Mouse (Mus musculus) limb, embryonic 10.5 days (tissue): ENCODE measurements around the gene Lamtor1. TPM values are rescaled to one million over a fixed set of nuclear protein-coding genes. Genes with fewer than 3 reads are reported as not detected.
"Not testable (repeated sequence)": the region's sequence is repeated elsewhere in the genome, so short reads cannot be mapped to it uniquely, and the experiment has no call there.

ENCODE experiments used
- DNase-seq: peaks from one replicate; pipeline ENCODE4 v3.0.0-alpha.2; 2017; ENCODE audit warnings: low spot score
- H3K27ac ChIP-seq: fragments of 300-500 bp; sonication (generic); 2 replicates; pipeline ENCODE4 v1.5.1; 2016; ENCODE audit warnings: mild to moderate bottlenecking
- H3K27me3 ChIP-seq: fragments of 300-500 bp; sonication (generic); 2 replicates; pipeline ENCODE4 v1.6.1; 2016; ENCODE audit warnings: low read depth, mild to moderate bottlenecking; ENCODE audit not compliant: poor library complexity, severe bottlenecking
- H3K36me3 ChIP-seq: fragments of 300-500 bp; sonication (generic); 2 replicates; pipeline ENCODE4 v1.6.1; 2016; ENCODE audit warnings: mild to moderate bottlenecking, moderate library complexity
- H3K4me1 ChIP-seq: fragments of 300-500 bp; sonication (generic); 2 replicates; pipeline ENCODE4 v1.6.1; 2016
- H3K4me3 ChIP-seq: fragments of 300-500 bp; sonication (generic); 2 replicates; pipeline ENCODE4 v1.5.1; 2016; ENCODE audit warnings: mild to moderate bottlenecking, moderate library complexity
- H3K9me3 ChIP-seq: fragments of 300-500 bp; sonication (generic); replicated peaks from 2 replicates; pipeline ENCODE4 v1.6.1; 2016; ENCODE audit warnings: mild to moderate bottlenecking
- WGBS: fragments of 180-500 bp; shearing (Covaris S2); methylation state at CpG from one replicate; pipeline ENCODE4 v1.1.7; 2016; 5-methylcytosine and 5-hydroxymethylcytosine counted together
- polyA plus RNA-seq: library from polyadenylated mRNA; unstranded; fragments of >200 nt; fragmentation: Nextera tagmentation; extraction: Ambion mirVana; gene quantifications from 2 replicates; pipeline ENCODE4 v1.2.1, GENCODE M21; 2016

Gene Lamtor1
- polyA plus RNA-seq, 1 experiment from 2014 or later, result 181 TPM

- H3K27me3 ChIP-seq, result no peaks in the 10 kb centered on the region
- no peaks in the 10 kb centered on the region for H3K9me3 ChIP-seq
- DNase-seq, result no peak
- H3K27ac ChIP-seq, result peak overlapping the region; percentile 96
- peaks cover 48% of the 10 kb centered on the region for H3K36me3 ChIP-seq
- WGBS, result 75% methylated on average over 8 of the region's 8 CpGs
- H3K4me3 ChIP-seq, result peak overlapping the region; percentile 77
- peaks cover 26% of the 10 kb centered on the region for H3K4me1 ChIP-seq
Measured at GRCm38 (mm10) chr7:101906696-101907095, 992 bp downstream of the Lamtor1 start.

DNA sequence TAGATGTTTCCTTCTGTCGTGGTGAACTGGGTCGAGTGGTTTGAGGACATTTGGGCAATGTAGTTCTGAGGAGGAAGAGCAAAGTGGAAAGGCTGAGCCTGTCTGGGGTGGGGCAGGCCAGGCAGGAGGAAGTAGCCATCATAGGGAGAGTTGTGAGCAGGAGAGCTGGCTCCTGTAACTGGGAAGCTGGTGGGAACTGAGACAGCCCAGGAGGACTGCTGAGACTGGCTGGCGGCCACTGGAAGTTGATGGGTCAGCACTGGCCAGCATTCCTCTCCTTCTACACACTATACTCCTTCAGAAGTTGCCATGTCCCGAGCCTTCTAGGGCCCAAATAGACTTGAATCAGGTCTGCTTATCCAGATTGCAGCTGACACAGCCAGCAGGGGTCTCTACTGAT lies 2.7 kb downstream of the Lamtor1 start:
- no peak for DNase-seq
- no peaks in the 10 kb centered on the region for H3K9me3 ChIP-seq
- no peak overlapping the region for H3K27ac ChIP-seq
- no peaks in the 10 kb centered on the region for H3K27me3 ChIP-seq
- H3K36me3 ChIP-seq, result peaks cover 52% of the 10 kb centered on the region
- H3K4me3 ChIP-seq, result no peak overlapping the region
- WGBS, result 81% methylated on average over 4 of the region's 4 CpGs
- peaks cover 26% of the 10 kb centered on the region for H3K4me1 ChIP-seq

DNA sequence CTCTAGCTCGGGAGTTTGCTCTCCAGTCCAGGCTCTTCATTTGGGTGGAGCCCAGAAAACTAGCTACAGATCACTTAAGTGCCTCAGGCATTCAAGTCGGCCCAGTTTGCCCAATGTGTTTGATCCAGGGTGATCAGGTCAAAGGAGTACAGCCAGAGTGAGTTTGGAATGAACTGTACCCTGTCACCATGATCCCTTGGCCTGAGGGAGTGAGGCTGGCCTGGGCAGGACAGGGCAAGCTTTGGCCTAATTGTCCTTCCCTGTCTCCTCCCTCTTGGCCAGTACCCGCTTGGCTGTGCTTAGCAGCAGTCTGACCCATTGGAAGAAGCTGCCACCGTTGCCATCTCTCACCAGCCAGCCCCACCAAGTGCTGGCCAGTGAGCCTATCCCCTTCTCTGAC lies 4.4 kb downstream of the Lamtor1 start:
- no peak overlapping the region for H3K27ac ChIP-seq
- H3K9me3 ChIP-seq, result no peaks in the 10 kb centered on the region
- no peaks in the 10 kb centered on the region for H3K27me3 ChIP-seq
- 89% methylated on average over 4 of the region's 4 CpGs for WGBS
- DNase-seq, result no peak
- peaks cover 25% of the 10 kb centered on the region for H3K4me1 ChIP-seq
- peaks cover 70% of the 10 kb centered on the region for H3K36me3 ChIP-seq
- H3K4me3 ChIP-seq, result no peak overlapping the region

DNA sequence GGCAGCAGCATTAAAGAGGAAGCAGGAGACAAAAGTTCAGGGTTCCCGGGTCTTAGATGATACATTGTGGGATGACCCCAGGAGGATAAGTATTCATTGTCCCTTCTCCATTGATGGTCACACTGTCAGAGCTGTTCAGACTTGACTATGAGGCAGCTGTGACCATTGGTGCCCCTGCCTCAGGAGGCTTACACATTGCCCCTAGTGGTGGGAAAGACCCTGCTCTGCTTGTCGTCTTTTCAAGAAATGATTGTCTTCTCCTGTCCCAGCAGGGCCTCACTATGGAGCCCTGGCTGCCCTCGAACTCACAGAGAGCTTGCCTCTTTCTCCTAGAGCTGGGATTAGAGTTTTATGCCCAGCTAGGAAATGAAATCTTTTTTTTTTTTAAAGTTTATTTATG lies 6.3 kb downstream of the Lamtor1 start:
- DNase-seq, result no peak
- Histone ChIP-seq H3K4me3 (no peak overlapping the region), H3K9me3 (no peaks in the 10 kb centered on the region), H3K27me3 (no peaks in the 10 kb centered on the region), H3K36me3 (peaks cover 76% of the 10 kb centered on the region), H3K4me1 (peaks cover 15% of the 10 kb centered on the region), H3K27ac (no peak overlapping the region)
- 61% methylated on average over 3 of the region's 3 CpGs for WGBS

GRCm38 (mm10) chr7:101918071-101918470 lies 12.4 kb downstream of the Lamtor1 start:
- DNase-seq, result peak; percentile 73
- 19% methylated on average over 1 of the region's 1 CpGs for WGBS
- Histone ChIP-seq H3K9me3 (no peaks in the 10 kb centered on the region), H3K4me3 (no peak overlapping the region), H3K4me1 (no peaks in the 10 kb centered on the region), H3K27me3 (no peaks in the 10 kb centered on the region), H3K36me3 (peaks cover 26% of the 10 kb centered on the region), H3K27ac (no peak overlapping the region)

- H3K36me3 ChIP-seq, DNase-seq, H3K9me3 ChIP-seq, H3K27ac ChIP-seq, H3K4me1 ChIP-seq, H3K27me3 ChIP-seq, H3K4me3 ChIP-seq: not testable (repeated sequence)
Measured at GRCm38 (mm10) chr7:101925892-101926291, 20.2 kb downstream of the Lamtor1 start.

DNA sequence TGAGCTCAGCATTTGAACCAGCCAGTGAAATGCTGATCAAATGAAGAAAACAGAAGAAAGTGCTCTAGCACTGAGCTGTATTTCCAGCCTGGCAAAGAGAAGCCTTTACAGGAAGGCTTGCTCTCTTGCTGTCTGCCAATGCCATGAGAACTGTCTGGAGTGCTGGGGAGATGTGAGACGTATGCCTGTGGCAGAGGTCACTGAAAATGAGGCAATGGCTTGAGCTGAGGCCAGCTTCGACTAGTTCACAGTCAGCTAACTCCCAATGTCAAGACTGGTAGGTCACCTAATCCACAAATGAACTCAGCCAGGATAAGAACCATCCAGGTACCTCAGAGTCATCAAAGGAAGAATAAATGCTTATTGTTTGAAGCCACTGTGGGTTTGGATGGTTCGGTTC lies 22.4 kb downstream of the Lamtor1 start:
- no peak overlapping the region for H3K4me3 ChIP-seq
- H3K27me3 ChIP-seq, result no peaks in the 10 kb centered on the region
- no peaks in the 10 kb centered on the region for H3K9me3 ChIP-seq
- no peak overlapping the region for H3K27ac ChIP-seq
- peaks cover 6% of the 10 kb centered on the region for H3K4me1 ChIP-seq
- WGBS, result 91% methylated on average over 3 of the region's 3 CpGs
- DNase-seq, result no peak
- no peaks in the 10 kb centered on the region; the same call in 1 of the 2 replicates for H3K36me3 ChIP-seq

- Histone ChIP-seq H3K4me1 (peaks cover 21% of the 10 kb centered on the region), H3K27ac (no peak overlapping the region), H3K36me3 (peaks cover 22% of the 10 kb centered on the region), H3K27me3 (no peaks in the 10 kb centered on the region), H3K4me3 (peak overlapping the region; percentile 86), H3K9me3 (no peaks in the 10 kb centered on the region)
- 90% methylated on average over 1 of the region's 1 CpGs for WGBS
- DNase-seq, result no peak
Measured at GRCm38 (mm10) chr7:101932551-101932950, 26.8 kb downstream of the Lamtor1 start.

GRCm38 (mm10) chr7:101933300-101933699 lies 27.6 kb downstream of the Lamtor1 start:
- no peaks in the 10 kb centered on the region for H3K27me3 ChIP-seq
- peaks cover 27% of the 10 kb centered on the region for H3K36me3 ChIP-seq
- peak overlapping the region; percentile 92 for H3K27ac ChIP-seq
- peaks cover 21% of the 10 kb centered on the region for H3K4me1 ChIP-seq
- peak overlapping the region; percentile 86 for H3K4me3 ChIP-seq
- DNase-seq, result no peak
- H3K9me3 ChIP-seq, result no peaks in the 10 kb centered on the region
- WGBS, result 11% methylated on average over 15 of the region's 15 CpGs

DNA sequence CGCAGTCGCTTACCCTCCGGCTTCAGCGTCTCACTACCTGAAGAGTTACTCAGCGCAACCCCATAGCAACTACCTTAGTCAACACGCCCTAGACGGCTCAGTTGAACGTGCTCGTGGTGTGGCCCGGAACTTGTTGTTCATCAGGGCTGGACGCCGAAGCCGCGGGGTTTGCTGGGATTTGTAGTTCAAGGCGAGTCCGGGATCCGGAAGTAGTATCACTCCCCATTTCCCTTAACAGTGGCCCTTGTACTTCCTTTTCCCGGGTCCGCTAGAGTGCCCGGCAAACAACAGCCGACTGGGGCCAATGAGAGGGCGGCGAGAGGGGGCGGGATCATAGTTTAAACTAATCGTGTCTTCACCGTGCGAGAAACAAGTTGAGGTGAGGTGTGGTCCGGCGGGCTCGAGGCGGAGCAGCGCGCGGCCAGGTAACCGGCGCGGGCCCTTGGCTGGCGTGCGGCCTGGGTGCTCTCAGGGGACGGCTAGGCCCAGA lies 28.1 kb downstream of the Lamtor1 start, which contains the start of the genes Lrrc51 and Numa1:
Gene Lrrc51, minus strand, starts transcription at position 145 of the 490 bp plus-strand sequence.
Gene Numa1, plus strand, starts transcription at position 361 of the 490 bp plus-strand sequence.
- Histone ChIP-seq H3K9me3 (no peaks in the 10 kb centered on the region), H3K27me3 (no peaks in the 10 kb centered on the region), H3K36me3 (peaks cover 32% of the 10 kb centered on the region), H3K4me3 (peak within 1 kb of the TSS; percentile 86), H3K4me1 (peaks cover 21% of the 10 kb centered on the region), H3K27ac (peak within 1 kb of the TSS; percentile 92)
- WGBS, result under 1% methylated on average over 40 of the region's 40 CpGs
- DNase-seq, result peak; percentile 96

- DNase-seq, result no peak
Measured at GRCm38 (mm10) chr7:101935957-101936356, 30.3 kb downstream of the Lamtor1 start.

GRCm38 (mm10) chr7:101936996-101937395 lies 31.3 kb downstream of the Lamtor1 start:
- H3K36me3 ChIP-seq, result peaks cover 41% of the 10 kb centered on the region
- DNase-seq, result no peak
- H3K4me3 ChIP-seq, result no peak overlapping the region
- no peak overlapping the region for H3K27ac ChIP-seq
- peaks cover 21% of the 10 kb centered on the region for H3K4me1 ChIP-seq
- WGBS, result 96% methylated on average over 4 of the region's 4 CpGs
- no peaks in the 10 kb centered on the region for H3K27me3 ChIP-seq
- no peaks in the 10 kb centered on the region for H3K9me3 ChIP-seq

More at GRCm38 (mm10) chr7:101935957-101936356, 30.3 kb downstream of the Lamtor1 start:
- no peak overlapping the region for H3K4me3 ChIP-seq
- no peaks in the 10 kb centered on the region for H3K27me3 ChIP-seq
- no peak overlapping the region for H3K27ac ChIP-seq
- peaks cover 41% of the 10 kb centered on the region for H3K36me3 ChIP-seq
- WGBS, result 96% methylated on average over 4 of the region's 4 CpGs
- H3K4me1 ChIP-seq, result peaks cover 21% of the 10 kb centered on the region
- no peaks in the 10 kb centered on the region for H3K9me3 ChIP-seq

- no peaks in the 10 kb centered on the region for H3K27me3 ChIP-seq
- DNase-seq, result no peak
- H3K4me1 ChIP-seq, result peaks cover 19% of the 10 kb centered on the region
- peaks cover 41% of the 10 kb centered on the region for H3K36me3 ChIP-seq
- 95% methylated on average over 4 of the region's 4 CpGs for WGBS
- no peak overlapping the region for H3K4me3 ChIP-seq
- H3K9me3 ChIP-seq, result no peaks in the 10 kb centered on the region
- H3K27ac ChIP-seq, result no peak overlapping the region
Measured at GRCm38 (mm10) chr7:101937569-101937968, 31.9 kb downstream of the Lamtor1 start.

DNA sequence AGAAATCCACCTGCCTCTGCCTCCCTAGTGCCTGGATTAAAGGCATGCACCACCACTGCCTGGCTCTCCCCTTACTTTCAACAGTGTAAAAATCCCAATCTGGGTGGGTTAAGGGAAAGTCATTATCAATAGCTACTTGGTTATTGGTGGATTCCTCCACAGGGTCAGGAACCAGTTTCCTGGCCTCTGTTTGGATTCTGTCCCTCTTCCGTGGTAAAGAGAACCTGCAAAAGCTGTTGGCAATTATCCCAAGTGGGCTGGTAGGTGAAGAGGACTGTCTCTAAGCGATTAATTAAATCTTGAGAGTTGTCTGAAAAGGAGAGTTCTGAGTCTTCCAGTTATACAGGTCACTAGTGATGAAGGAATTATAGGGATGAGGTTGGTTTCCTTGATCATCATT lies 32.6 kb downstream of the Lamtor1 start:
- Histone ChIP-seq H3K27me3 (no peaks in the 10 kb centered on the region), H3K4me3 (no peak overlapping the region), H3K9me3 (no peaks in the 10 kb centered on the region), H3K4me1 (peaks cover 12% of the 10 kb centered on the region), H3K27ac (no peak overlapping the region), H3K36me3 (peaks cover 41% of the 10 kb centered on the region)
- no peak for DNase-seq
- WGBS, result 93% methylated on average over 2 of the region's 2 CpGs
